Mouse (Mus musculus) embryonic facial prominence, embryonic 11.5 days (tissue): ENCODE data around the gene Rcc2. TPM values are rescaled to one million over a fixed set of nuclear protein-coding genes. Genes with fewer than 3 reads are reported as not detected.

Source experiments
- ATAC-seq: fragments of 200-750 bp; cut with Nextera tagmentation; replicated peaks from 2 replicates; pipeline ENCODE4 v1.8.0; 2017; ENCODE audit warnings: low read depth; ENCODE audit not compliant: insufficient number of reproducible peaks, low FRiP score, low TSS enrichment
- DNase-seq: peaks from one replicate; pipeline ENCODE4 v3.0.0-alpha.2; 2015; ENCODE audit warnings: low spot score
- H3K27ac ChIP-seq: fragments of 300-500 bp; sonication (generic); replicated peaks from 2 replicates; pipeline ENCODE4 v1.5.1; 2014; ENCODE audit warnings: mild to moderate bottlenecking, low read depth, low read length, control low read depth
- H3K27me3 ChIP-seq: fragments of 300-500 bp; sonication (generic); 2 replicates; pipeline ENCODE4 v1.6.1; 2014; ENCODE audit warnings: mild to moderate bottlenecking, low read length, moderate library complexity, mixed read lengths; ENCODE audit not compliant: control insufficient read depth, insufficient read depth
- H3K36me3 ChIP-seq: fragments of 300-500 bp; sonication (generic); replicated peaks from 2 replicates; pipeline ENCODE4 v1.6.1; 2014; ENCODE audit warnings: low read depth, mild to moderate bottlenecking, low read length, moderate library complexity, mixed read lengths; ENCODE audit not compliant: control insufficient read depth, insufficient read depth
- H3K4me1 ChIP-seq: fragments of 300-500 bp; sonication (generic); 2 replicates; pipeline ENCODE4 v1.6.1; 2014; ENCODE audit warnings: low read length, mixed read lengths; ENCODE audit not compliant: control insufficient read depth, insufficient read depth
- H3K4me2 ChIP-seq: fragments of 300-500 bp; sonication (generic); 2 replicates; pipeline ENCODE4 v1.6.1; 2014; ENCODE audit warnings: low read depth, mild to moderate bottlenecking, control low read depth, low read length, moderate library complexity
- H3K4me3 ChIP-seq: fragments of 300-500 bp; sonication (generic); 2 replicates; pipeline ENCODE4 v1.5.1; 2014; ENCODE audit warnings: low read depth, low read length, control low read depth
- H3K9ac ChIP-seq: fragments of 300-500 bp; sonication (generic); replicated peaks from 2 replicates; pipeline ENCODE4 v1.6.1; 2014; ENCODE audit warnings: mild to moderate bottlenecking, control low read depth, low read length
- H3K9me3 ChIP-seq: fragments of 300-500 bp; sonication (generic); replicated peaks from 2 replicates; pipeline ENCODE4 v1.6.1; 2016; ENCODE audit warnings: mild to moderate bottlenecking, low read length, inconsistent platforms, mixed read lengths; ENCODE audit not compliant: control insufficient read depth
- WGBS: fragments of 180-500 bp; shearing (Covaris S2); extraction: QIAGEN DNeasy Blood & Tissue Kit; methylation state at CpG from one replicate; pipeline ENCODE4 v1.1.7; 2014; 5-methylcytosine and 5-hydroxymethylcytosine counted together
- polyA plus RNA-seq: library from polyadenylated mRNA; unstranded; fragments of >200 nt; fragmentation: Nextera tagmentation; extraction: Ambion mirVana; gene quantifications from 2 replicates; pipeline ENCODE4 v1.2.1, GENCODE M21; 2014

Gene Rcc2
- polyA plus RNA-seq, 1 experiment from 2014 or later = 87.5 TPM

- Histone ChIP-seq H3K27ac (no peak overlapping the region), H3K4me2 (no peak overlapping the region), H3K9ac (no peak overlapping the region), H3K27me3 (no peaks in the 10 kb centered on the region), H3K36me3 (no peaks in the 10 kb centered on the region), H3K4me3 (no peak overlapping the region), H3K4me1 (peaks cover 10% of the 10 kb centered on the region), H3K9me3 (no peaks in the 10 kb centered on the region)
- no peak for ATAC-seq
- peak; percentile 85 for DNase-seq
- WGBS = 25% methylated on average over 16 of the region's 18 CpGs
Observed at GRCm38 (mm10) chr4:140679723-140680380, 20.5 kb upstream of the Rcc2 start.

DNA sequence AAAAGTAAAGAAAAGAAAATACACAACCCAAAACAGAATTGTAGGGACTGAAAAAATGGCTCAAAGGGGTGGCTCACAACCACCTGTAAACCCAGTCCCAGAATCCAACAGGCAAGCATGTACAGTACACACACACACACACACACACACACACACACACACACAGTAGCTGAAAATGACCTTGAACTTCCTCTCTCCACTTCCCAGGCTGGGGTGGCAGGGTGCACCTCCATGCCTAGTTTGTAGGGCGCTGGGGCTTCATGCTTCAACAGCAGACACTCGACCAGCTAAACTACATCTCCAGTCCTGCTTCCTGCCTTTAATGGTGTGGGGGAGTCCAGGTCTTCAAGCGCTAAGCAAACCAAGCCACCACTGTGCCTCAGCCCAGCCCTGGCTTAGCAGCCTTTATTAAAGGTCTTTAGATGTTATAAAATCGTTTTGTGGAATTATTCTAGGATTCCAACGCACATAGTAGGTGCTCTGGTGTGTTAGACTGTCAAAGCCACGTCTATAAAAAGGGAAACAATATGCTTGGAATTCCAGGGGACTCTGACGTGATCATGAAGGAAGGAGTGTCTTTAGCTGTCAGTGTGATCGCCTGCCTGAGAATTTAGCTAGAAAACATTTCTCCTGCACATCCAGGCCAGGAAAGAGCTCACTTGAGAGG is 19.5 kb upstream of the Rcc2 start:
- Histone ChIP-seq H3K4me1 (peaks cover 11% of the 10 kb centered on the region), H3K4me3 (no peak overlapping the region), H3K9me3 (no peaks in the 10 kb centered on the region), H3K27ac (no peak overlapping the region), H3K36me3 (no peaks in the 10 kb centered on the region), H3K27me3 (no peaks in the 10 kb centered on the region), H3K4me2 (no peak overlapping the region), H3K9ac (no peak overlapping the region)
- DNase-seq (no peak), ATAC-seq (no peak)
- 60% methylated on average over 8 of the region's 8 CpGs for WGBS

GRCm38 (mm10) chr4:140683608-140684007 is 16.7 kb upstream of the Rcc2 start:
- H3K27me3 ChIP-seq = no peaks in the 10 kb centered on the region
- DNase-seq (no peak), ATAC-seq (no peak)
- H3K36me3 ChIP-seq = no peaks in the 10 kb centered on the region
- no peaks in the 10 kb centered on the region for H3K9me3 ChIP-seq
- H3K4me3 ChIP-seq = no peak overlapping the region
- H3K4me2 ChIP-seq = peak overlapping the region; percentile 23; the same call in 1 of the 2 replicates
- H3K4me1 ChIP-seq = peaks cover 11% of the 10 kb centered on the region
- H3K27ac ChIP-seq = no peak overlapping the region
- H3K9ac ChIP-seq = no peak overlapping the region
- WGBS = 32% methylated on average over 8 of the region's 8 CpGs

DNA sequence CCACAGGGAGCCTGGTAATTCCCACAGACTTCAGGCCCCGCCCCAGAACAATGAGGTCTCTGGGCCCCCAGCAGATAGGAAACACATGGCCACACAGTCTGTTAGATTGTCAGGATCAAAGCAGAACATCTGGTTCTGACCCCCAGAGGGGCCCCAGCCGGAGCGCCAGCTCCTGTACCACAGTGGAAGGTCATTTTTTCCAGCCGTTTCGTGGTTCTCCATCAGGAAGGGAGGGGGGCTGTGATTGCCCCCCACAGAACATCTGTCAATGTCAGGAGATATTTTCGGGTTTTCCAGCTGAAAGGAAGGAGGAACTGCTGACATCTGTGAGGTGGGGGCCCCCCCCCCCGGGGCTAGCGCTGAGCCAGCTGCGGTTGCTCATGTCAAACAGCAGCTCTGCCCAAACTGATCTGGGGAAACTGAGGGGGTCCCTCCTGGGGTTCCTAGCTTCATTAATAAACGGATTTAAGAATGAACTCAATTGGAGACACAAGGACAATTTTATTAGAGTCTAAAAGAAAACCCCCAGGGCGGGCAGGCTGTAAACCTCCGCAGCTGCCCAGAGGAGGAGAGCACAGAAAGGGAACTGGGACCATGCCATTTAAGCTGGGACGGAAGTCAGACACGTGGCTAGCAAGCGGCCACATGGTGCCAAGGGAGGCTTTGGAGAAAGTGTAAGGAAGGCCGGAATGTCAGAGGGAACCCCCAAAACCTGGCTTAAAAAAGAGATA is 16.0 kb upstream of the Rcc2 start:
- Histone ChIP-seq H3K9ac (no peak overlapping the region; the same call in 1 of the 2 replicates), H3K4me3 (no peak overlapping the region), H3K27me3 (no peaks in the 10 kb centered on the region), H3K36me3 (no peaks in the 10 kb centered on the region), H3K9me3 (no peaks in the 10 kb centered on the region), H3K4me1 (peaks cover 11% of the 10 kb centered on the region), H3K27ac (peak overlapping the region; percentile 28; the same call in 1 of the 2 replicates), H3K4me2 (peak overlapping the region; percentile 27)
- ATAC-seq (peak; percentile 75), DNase-seq (peak; percentile 88)
- 12% methylated on average over 16 of the region's 16 CpGs for WGBS

- 46% methylated on average over 6 of the region's 6 CpGs for WGBS
- DNase-seq (no peak), ATAC-seq (no peak)
- Histone ChIP-seq H3K27ac (no peak overlapping the region; the same call in 1 of the 2 replicates), H3K27me3 (no peaks in the 10 kb centered on the region), H3K4me1 (peaks cover 11% of the 10 kb centered on the region), H3K9ac (no peak overlapping the region), H3K36me3 (no peaks in the 10 kb centered on the region), H3K9me3 (no peaks in the 10 kb centered on the region), H3K4me3 (no peak overlapping the region), H3K4me2 (no peak overlapping the region; the same call in 1 of the 2 replicates)
Observed at GRCm38 (mm10) chr4:140684881-140685303, 15.4 kb upstream of the Rcc2 start.

GRCm38 (mm10) chr4:140688044-140688825 is 12.1 kb upstream of the Rcc2 start:
- Histone ChIP-seq H3K36me3 (no peaks in the 10 kb centered on the region), H3K4me1 (peaks cover 11% of the 10 kb centered on the region), H3K9me3 (no peaks in the 10 kb centered on the region), H3K4me2 (no peak overlapping the region), H3K27me3 (no peaks in the 10 kb centered on the region), H3K9ac (no peak overlapping the region), H3K4me3 (no peak overlapping the region), H3K27ac (no peak overlapping the region)
- ATAC-seq (no peak), DNase-seq (no peak)
- 58% methylated on average over 12 of the region's 12 CpGs for WGBS

DNA sequence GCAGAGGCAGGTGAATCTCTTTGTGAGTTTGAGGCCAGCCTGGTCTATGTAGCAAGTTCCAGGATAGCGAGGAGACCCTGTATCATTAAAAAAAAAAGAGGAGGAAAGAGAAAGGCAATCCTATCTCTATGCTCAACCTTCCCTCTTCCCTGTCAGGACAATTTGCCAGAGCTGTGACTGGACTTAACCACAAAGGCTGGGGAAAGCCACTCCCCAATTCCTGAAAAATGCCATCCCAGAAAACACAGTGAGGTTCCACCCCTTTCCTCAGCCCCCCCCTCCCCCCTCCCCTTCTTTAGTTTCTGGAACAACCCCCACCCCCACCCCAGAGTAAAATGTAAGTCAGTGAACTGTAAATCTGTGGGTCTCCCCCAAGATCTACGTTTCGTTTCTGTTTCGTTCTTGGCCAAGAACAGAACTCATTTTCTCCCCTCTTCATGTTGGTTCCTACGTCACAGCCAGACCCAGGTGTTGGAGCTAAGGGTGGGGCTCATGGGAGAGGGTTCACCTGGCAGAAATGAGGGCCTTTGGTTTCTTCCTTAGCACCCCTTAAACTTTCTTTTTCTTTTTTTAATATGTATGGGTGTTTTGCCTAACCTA is 11.4 kb upstream of the Rcc2 start:
- Histone ChIP-seq H3K9ac (no peak overlapping the region), H3K27ac (no peak overlapping the region), H3K4me3 (no peak overlapping the region), H3K36me3 (no peaks in the 10 kb centered on the region), H3K4me2 (no peak overlapping the region), H3K4me1 (peaks cover 8% of the 10 kb centered on the region), H3K27me3 (no peaks in the 10 kb centered on the region), H3K9me3 (no peaks in the 10 kb centered on the region)
- no peak for DNase-seq
- ATAC-seq = no peak
- WGBS = 80% methylated on average over 5 of the region's 5 CpGs
